Mouse (Mus musculus) heart, embryonic 11.5 days (tissue): ENCODE data around the gene Hoxc5. TPM values are rescaled to one million over a fixed set of nuclear protein-coding genes. Genes with fewer than 3 reads are reported as not detected.

Source experiments
- ATAC-seq: fragments of 200-750 bp; cut with Nextera tagmentation; replicated peaks from 2 replicates; pipeline ENCODE4 v1.8.0; 2017; ENCODE audit warnings: moderate library complexity; ENCODE audit not compliant: insufficient number of reproducible peaks, low FRiP score, low TSS enrichment
- H3K27ac ChIP-seq: fragments of 300-500 bp; sonication (generic); 2 replicates; pipeline ENCODE4 v1.5.1; 2014; ENCODE audit warnings: mild to moderate bottlenecking, low read depth, low read length
- H3K27me3 ChIP-seq: fragments of 300-500 bp; sonication (generic); 2 replicates; pipeline ENCODE4 v1.6.1; 2014; ENCODE audit warnings: mild to moderate bottlenecking, low read length, mixed read lengths; ENCODE audit not compliant: control insufficient read depth, insufficient read depth
- H3K36me3 ChIP-seq: fragments of 300-500 bp; sonication (generic); 2 replicates; pipeline ENCODE4 v1.6.1; 2014; ENCODE audit warnings: mild to moderate bottlenecking, low read length, moderate library complexity, mixed read lengths; ENCODE audit not compliant: control insufficient read depth, insufficient read depth
- H3K4me1 ChIP-seq: fragments of 300-500 bp; sonication (generic); 2 replicates; pipeline ENCODE4 v1.6.1; 2014; ENCODE audit warnings: low read length; ENCODE audit not compliant: control insufficient read depth, insufficient read depth
- H3K4me2 ChIP-seq: fragments of 300-500 bp; sonication (generic); 2 replicates; pipeline ENCODE4 v1.6.1; 2014; ENCODE audit warnings: mild to moderate bottlenecking, moderate library complexity
- H3K4me3 ChIP-seq: fragments of 300-500 bp; sonication (generic); 2 replicates; pipeline ENCODE4 v1.5.1; 2014; ENCODE audit warnings: low read depth, low read length
- H3K9ac ChIP-seq: fragments of 300-500 bp; sonication (generic); 2 replicates; pipeline ENCODE4 v1.6.1; 2014; ENCODE audit warnings: mild to moderate bottlenecking, low read depth, low read length, moderate library complexity
- H3K9me3 ChIP-seq: fragments of 300-500 bp; sonication (generic); replicated peaks from 2 replicates; pipeline ENCODE4 v1.6.1; 2016; ENCODE audit warnings: low read length; ENCODE audit not compliant: control insufficient read depth
- WGBS: fragments of 180-500 bp; shearing (Covaris S2); extraction: QIAGEN DNeasy Blood & Tissue Kit; methylation state at CpG from one replicate; pipeline ENCODE4 v1.1.7; 2014; ENCODE audit not compliant: insufficient replicate concordance; 5-methylcytosine and 5-hydroxymethylcytosine counted together
- polyA plus RNA-seq: library from polyadenylated mRNA; unstranded; fragments of >200 nt; fragmentation: Nextera tagmentation; extraction: Ambion mirVana; gene quantifications from 2 replicates; pipeline ENCODE4 v1.2.1, GENCODE M21; 2014

The Hoxc5 gene
- polyA plus RNA-seq, 1 experiment from 2014 or later: 1.7 TPM

GRCm38 (mm10) chr15:102978615-102979515, 11.6 kb downstream of the Hoxc5 start:
- 2% methylated on average over 13 of the region's 13 CpGs for WGBS
- Histone ChIP-seq H3K4me2 (no peak overlapping the region), H3K4me1 (0 out of 2 replicates have a peak, but pooled peaks cover 3% of the 10 kb centered on the region), H3K27me3 (peaks cover 98% of the 10 kb centered on the region), H3K4me3 (no peak overlapping the region), H3K9me3 (no peaks in the 10 kb centered on the region), H3K27ac (no peak overlapping the region), H3K36me3 (no peaks in the 10 kb centered on the region), H3K9ac (no peak overlapping the region)
- ATAC-seq: no peak

GRCm38 (mm10) chr15:102979936-102980335, 12.7 kb downstream of the Hoxc5 start:
- H3K9me3 ChIP-seq: no peaks in the 10 kb centered on the region
- H3K27ac ChIP-seq: no peak overlapping the region
- no peak overlapping the region for H3K9ac ChIP-seq
- no peak for ATAC-seq
- H3K27me3 ChIP-seq: peaks cover 100% of the 10 kb centered on the region
- 0 out of 2 replicates have a peak, but pooled peaks cover 3% of the 10 kb centered on the region for H3K4me1 ChIP-seq
- H3K4me2 ChIP-seq: no peak overlapping the region
- H3K36me3 ChIP-seq: no peaks in the 10 kb centered on the region
- 0% methylated on average over 1 of the region's 1 CpGs for WGBS
- H3K4me3 ChIP-seq: no peak overlapping the region

GRCm38 (mm10) chr15:102980352-102980751, 13.1 kb downstream of the Hoxc5 start:
- Histone ChIP-seq H3K4me2 (no peak overlapping the region), H3K4me3 (no peak overlapping the region), H3K4me1 (0 out of 2 replicates have a peak, but pooled peaks cover 3% of the 10 kb centered on the region), H3K9ac (no peak overlapping the region), H3K9me3 (no peaks in the 10 kb centered on the region), H3K27me3 (peaks cover 100% of the 10 kb centered on the region), H3K36me3 (no peaks in the 10 kb centered on the region), H3K27ac (no peak overlapping the region)
- ATAC-seq: no peak
- 3% methylated on average over 11 of the region's 11 CpGs for WGBS

- H3K4me3 ChIP-seq: peak overlapping the region; percentile 31; the same call in 1 of the 2 replicates
- H3K9me3 ChIP-seq: no peaks in the 10 kb centered on the region
- 0 out of 2 replicates have a peak, but pooled peaks cover 3% of the 10 kb centered on the region for H3K4me1 ChIP-seq
- ATAC-seq: no peak
- peak overlapping the region; percentile 58 for H3K4me2 ChIP-seq
- no peak overlapping the region for H3K9ac ChIP-seq
- H3K27ac ChIP-seq: no peak overlapping the region
- peaks cover 100% of the 10 kb centered on the region for H3K27me3 ChIP-seq
- WGBS: under 1% methylated on average over 14 of the region's 14 CpGs
- no peaks in the 10 kb centered on the region for H3K36me3 ChIP-seq
Observed at GRCm38 (mm10) chr15:102980912-102981311, 13.7 kb downstream of the Hoxc5 start.

- Histone ChIP-seq H3K9ac (no peak overlapping the region), H3K4me3 (peak overlapping the region; percentile 31), H3K4me2 (peak overlapping the region; percentile 58), H3K27me3 (peaks cover 100% of the 10 kb centered on the region), H3K9me3 (no peaks in the 10 kb centered on the region), H3K4me1 (0 out of 2 replicates have a peak, but pooled peaks cover 3% of the 10 kb centered on the region), H3K27ac (no peak overlapping the region), H3K36me3 (no peaks in the 10 kb centered on the region)
- ATAC-seq: no peak
- whole genome bisulfite sequencing: under 1% methylated on average over 88 of the region's 88 CpGs
Observed at GRCm38 (mm10) chr15:102981379-102982288, 14.4 kb downstream of the Hoxc5 start.

- H3K9ac ChIP-seq: no peak overlapping the region
- peaks cover 100% of the 10 kb centered on the region for H3K27me3 ChIP-seq
- H3K4me1 ChIP-seq: no peaks in the 10 kb centered on the region
- H3K9me3 ChIP-seq: no peaks in the 10 kb centered on the region
- no peak for ATAC-seq
- H3K4me2 ChIP-seq: no peak overlapping the region
- no peak overlapping the region for H3K4me3 ChIP-seq
- 2% methylated on average over 12 of the region's 12 CpGs for WGBS
- H3K27ac ChIP-seq: no peak overlapping the region
- H3K36me3 ChIP-seq: no peaks in the 10 kb centered on the region
Observed at GRCm38 (mm10) chr15:102983716-102984115, 16.5 kb downstream of the Hoxc5 start.

- Histone ChIP-seq H3K4me3 (no peak overlapping the region), H3K9ac (no peak overlapping the region), H3K4me1 (no peaks in the 10 kb centered on the region), H3K27me3 (peaks cover 100% of the 10 kb centered on the region), H3K4me2 (no peak overlapping the region), H3K27ac (no peak overlapping the region), H3K9me3 (no peaks in the 10 kb centered on the region), H3K36me3 (no peaks in the 10 kb centered on the region)
- no peak for ATAC-seq
- WGBS: under 1% methylated on average over 10 of the region's 10 CpGs
Observed at GRCm38 (mm10) chr15:102984521-102984920, 17.3 kb downstream of the Hoxc5 start.

- Histone ChIP-seq H3K27ac (no peak overlapping the region), H3K4me3 (no peak overlapping the region), H3K4me2 (no peak overlapping the region), H3K9me3 (no peaks in the 10 kb centered on the region), H3K4me1 (no peaks in the 10 kb centered on the region), H3K27me3 (peaks cover 100% of the 10 kb centered on the region), H3K36me3 (no peaks in the 10 kb centered on the region), H3K9ac (no peak overlapping the region)
- no peak for ATAC-seq
- 1% methylated on average over 3 of the region's 3 CpGs for WGBS
Observed at GRCm38 (mm10) chr15:102984925-102985324, 17.7 kb downstream of the Hoxc5 start.
